ENCODE assay signal across 8 mouse cellular contexts in the genomic region with DNA sequence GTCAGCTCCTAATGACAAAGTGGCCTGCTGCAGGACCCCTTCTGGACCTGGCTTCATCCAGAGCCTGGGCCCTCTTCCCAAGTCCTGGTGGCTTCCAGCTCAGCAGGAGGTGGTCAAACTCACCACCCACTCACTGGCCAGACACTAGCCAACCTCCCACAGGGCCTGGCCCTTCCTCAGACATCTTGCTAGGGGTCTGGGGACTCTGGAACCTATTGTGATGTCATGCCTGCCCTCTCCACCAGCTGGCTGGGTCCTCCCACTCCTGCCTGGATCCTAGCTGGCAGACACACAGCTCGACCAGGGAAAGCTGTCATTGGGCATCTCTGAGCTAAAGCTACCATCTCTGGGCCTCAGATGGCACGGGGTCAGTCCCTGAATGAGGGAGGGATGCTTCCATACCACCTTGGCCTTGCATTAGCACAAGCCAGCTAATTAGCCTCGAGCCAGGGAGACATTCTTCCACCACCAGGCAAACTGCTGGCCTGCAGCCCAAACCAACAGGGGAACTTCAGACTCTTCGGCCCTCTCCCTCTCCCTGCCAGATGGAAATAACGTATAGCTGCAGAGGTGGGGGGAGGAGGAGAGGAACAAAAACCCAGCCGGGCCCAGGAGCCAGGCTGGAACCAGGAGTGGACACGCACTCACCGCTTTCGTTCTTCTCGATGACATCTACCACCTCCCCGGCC.
DNase-seq lines count a peak whose midpoint lies in the region; ATAC-seq and TF ChIP-seq lines count a peak whose summit lies in the region.

No protein-coding gene starts in this region.

- H3K27ac ChIP-seq in embryonic facial prominence, embryonic 12.5 days: peak overlapping the region; percentile 98
- peak overlapping the region; percentile 70; the same call in 1 of the 2 replicates for H3K27ac ChIP-seq in hindbrain, embryonic 11.5 days (ENCODE audit: low read depth, low read length)
- no peak overlapping the region for H3K27ac ChIP-seq in liver, embryonic 14.5 days
- H3K27ac ChIP-seq in stomach, embryonic 15.5 days: peak overlapping the region; percentile 96

- H3K4me2 ChIP-seq in embryonic facial prominence, embryonic 12.5 days (replicated peaks): peak overlapping the region; percentile 90
- H3K4me2 ChIP-seq in hindbrain, embryonic 11.5 days (replicated peaks; ENCODE audit: low read depth, low read length): peak overlapping the region; percentile 61
- H3K4me2 ChIP-seq in liver, embryonic 14.5 days (ENCODE audit: low read depth): peak overlapping the region; percentile 50
- H3K4me2 ChIP-seq in stomach, embryonic 15.5 days: peak overlapping the region; percentile 58

- H3K9ac ChIP-seq in embryonic facial prominence, embryonic 12.5 days: peak overlapping the region; percentile 89
- H3K9ac ChIP-seq in hindbrain, embryonic 11.5 days (ENCODE audit: low read depth, low read length): peak overlapping the region; percentile 68
- H3K9ac ChIP-seq in liver, embryonic 14.5 days (replicated peaks): no peak overlapping the region
- peak overlapping the region; percentile 67 for H3K9ac ChIP-seq in stomach, embryonic 15.5 days

- H3K4me1 ChIP-seq in embryonic facial prominence, embryonic 12.5 days: peaks cover 78% of the 10 kb centered on the region
- peaks cover 15% of the 10 kb centered on the region; the same call in 1 of the 2 replicates for H3K4me1 ChIP-seq in hindbrain, embryonic 11.5 days (replicated peaks; ENCODE audit: control insufficient read depth, insufficient read depth, low read length)
- peaks cover 0 to 3% of the 10 kb centered on the region in 2 experiments; a peak in 2 of 4 replicates for H3K4me1 ChIP-seq in liver, embryonic 14.5 days (replicated peaks; ENCODE audit: control insufficient read depth in 2 of 2, insufficient read depth in 2 of 2, low read length in 1 of 2)
- peaks cover 59% of the 10 kb centered on the region for H3K4me1 ChIP-seq in stomach, embryonic 15.5 days

- no peaks in the 10 kb centered on the region for H3K9me3 ChIP-seq in embryonic facial prominence, embryonic 12.5 days
- no peaks in the 10 kb centered on the region for H3K9me3 ChIP-seq in hindbrain, embryonic 11.5 days (ENCODE audit: control insufficient read depth, low read length)
- no peaks in the 10 kb centered on the region for H3K9me3 ChIP-seq in liver, embryonic 14.5 days (ENCODE audit: control insufficient read depth, low read length)
- no peaks in the 10 kb centered on the region for H3K9me3 ChIP-seq in stomach, embryonic 15.5 days

- H3K4me3 ChIP-seq in embryonic facial prominence, embryonic 12.5 days: peak overlapping the region; percentile 72
- H3K4me3 ChIP-seq in hindbrain, embryonic 11.5 days (ENCODE audit: low read depth, low read length): peak overlapping the region; percentile 32
- H3K4me3 ChIP-seq in liver, embryonic 14.5 days (ENCODE audit: insufficient read depth in 1 of 2, low read depth in 2 of 2, low read length in 2 of 2): peak overlapping the region; percentile 8 to 34; a peak in 3 of 4 replicates
- peak overlapping the region; percentile 54 for H3K4me3 ChIP-seq in stomach, embryonic 15.5 days (replicated peaks)

- TF ChIP-seq EP300 in liver, embryonic 14.5 days (IDR thresholded peaks at IDR 0.05; ENCODE audit: low read depth): no peak

- 0 out of 2 replicates have a peak, but pooled peaks have one; percentile 11 for ATAC-seq in embryonic facial prominence, embryonic 12.5 days (ENCODE audit: insufficient number of reproducible peaks, insufficient read depth, low FRiP score, low TSS enrichment)
- no peak for ATAC-seq in hindbrain, embryonic 11.5 days (ENCODE audit: low FRiP score)
- ATAC-seq in liver, embryonic 14.5 days (ENCODE audit: insufficient read depth): no peak
- ATAC-seq in stomach, embryonic 15.5 days (ENCODE audit: insufficient read depth, low FRiP score, low read depth): peak; percentile 11; the same call in 1 of the 2 replicates

- TF ChIP-seq CTCF in liver, embryonic 14.5 days (IDR thresholded peaks at IDR 0.05; ENCODE audit: low read depth): no peak

- WGBS in embryonic facial prominence, embryonic 12.5 days: 4% methylated on average over 11 of the region's 11 CpGs
- WGBS in hindbrain, embryonic 11.5 days: 11% methylated on average over 11 of the region's 11 CpGs
- 33% methylated on average over 11 of the region's 11 CpGs for WGBS in liver, embryonic 14.5 days (ENCODE audit: insufficient replicate concordance)
- WGBS in stomach, embryonic 15.5 days: 18% methylated on average over 10 of the region's 11 CpGs

- DNase-seq in adrenal gland, postnatal 14 days: peak; percentile 53
- DNase-seq in adrenal gland, postnatal 4 days (ENCODE audit: low spot score in 2 of 2): no peak
- DNase-seq in 3T3-L1 (ENCODE audit: low read depth, low spot score): peak; percentile 82
- peak; percentile 56 for DNase-seq in hindbrain, embryonic 11.5 days (ENCODE audit: low spot score)
- DNase-seq in liver, embryonic 14.5 days (ENCODE audit: low read depth in 3 of 3, low spot score in 3 of 3): no peak
- no peak for DNase-seq in thymus, postnatal 25 days

- H3K36me3 ChIP-seq in embryonic facial prominence, embryonic 12.5 days: peaks cover 17% of the 10 kb centered on the region
- no peaks in the 10 kb centered on the region for H3K36me3 ChIP-seq in hindbrain, embryonic 11.5 days (ENCODE audit: control insufficient read depth, insufficient read depth, low read length)
- H3K36me3 ChIP-seq in liver, embryonic 14.5 days (replicated peaks; ENCODE audit: control insufficient read depth, insufficient read depth, low read depth): no peaks in the 10 kb centered on the region
- H3K36me3 ChIP-seq in stomach, embryonic 15.5 days: no peaks in the 10 kb centered on the region

- H3K27me3 ChIP-seq in embryonic facial prominence, embryonic 12.5 days: no peaks in the 10 kb centered on the region
- H3K27me3 ChIP-seq in hindbrain, embryonic 11.5 days (ENCODE audit: control insufficient read depth, insufficient read depth, low read length): no peaks in the 10 kb centered on the region
- H3K27me3 ChIP-seq in liver, embryonic 14.5 days (ENCODE audit: control insufficient read depth, insufficient read depth, low read length): peaks cover 13% of the 10 kb centered on the region
- H3K27me3 ChIP-seq in stomach, embryonic 15.5 days (replicated peaks): no peaks in the 10 kb centered on the region

Comparison
In these comparisons a context has a peak if more than half of its experiments do, and no peak if none do; other contexts are left out.
1. DNase-seq: peak in adrenal gland, postnatal 14 days (single experiment), 3T3-L1 (single experiment) and hindbrain, embryonic 11.5 days (single experiment); none in adrenal gland, postnatal 4 days (0 of 2), liver, embryonic 14.5 days (0 of 3) and thymus, postnatal 25 days (single experiment).
2. ATAC-seq: peak in embryonic facial prominence, embryonic 12.5 days (single experiment) and stomach, embryonic 15.5 days (single experiment); none in hindbrain, embryonic 11.5 days (single experiment) and liver, embryonic 14.5 days (single experiment).
3. H3K4me3 ChIP-seq: peak in every context shown above with its lines; median percentile 72 in embryonic facial prominence, embryonic 12.5 days; 54 in stomach, embryonic 15.5 days; 32 in hindbrain, embryonic 11.5 days; 21 in liver, embryonic 14.5 days.
4. Peak in every context shown above with its lines, with median percentiles within 50 percentile points of each other: H3K4me2 ChIP-seq.